In genomic region chr12:26532823-26533640, GRCm38 (mm10) we compare ENCODE assay signal across 8 mouse cellular contexts.
DNase-seq lines count a peak whose midpoint lies in the region; ATAC-seq and TF ChIP-seq lines count a peak whose summit lies in the region.

No protein-coding gene starts in this region.

- no peaks in the 10 kb centered on the region for H3K79me2 ChIP-seq in liver, adult 2 months (ENCODE audit: control insufficient read depth, insufficient read depth, low read length)

- TF ChIP-seq CTCF in liver, adult 2 months (IDR thresholded peaks at IDR 0.05; ENCODE audit: low read depth, low read length), result peak; percentile 97
- TF ChIP-seq CTCF in stomach, postnatal 0 days (IDR thresholded peaks at IDR 0.05; ENCODE audit: low read depth), result peak; percentile 98

- H3K9ac ChIP-seq in embryonic facial prominence, embryonic 12.5 days, result no peak overlapping the region
- no peak overlapping the region for H3K9ac ChIP-seq in kidney, embryonic 16.5 days (replicated peaks; ENCODE audit: low read length)
- no peak overlapping the region for H3K9ac ChIP-seq in liver, adult 2 months (ENCODE audit: low read depth, low read length)
- peak overlapping the region; percentile 58 for H3K9ac ChIP-seq in neural tube, embryonic 13.5 days
- no peak overlapping the region for H3K9ac ChIP-seq in stomach, postnatal 0 days (ENCODE audit: low read length)

- peak overlapping the region; percentile 29 for H3K4me2 ChIP-seq in embryonic facial prominence, embryonic 12.5 days (replicated peaks)
- 0 out of 2 replicates have a peak overlapping the region, but pooled peaks have one; percentile 4 for H3K4me2 ChIP-seq in kidney, embryonic 16.5 days (replicated peaks; ENCODE audit: low read depth, low read length)
- H3K4me2 ChIP-seq in neural tube, embryonic 13.5 days, result peak overlapping the region; percentile 48
- H3K4me2 ChIP-seq in stomach, postnatal 0 days (replicated peaks; ENCODE audit: low read depth), result peak overlapping the region; percentile 32; the same call in 1 of the 2 replicates

- WGBS in embryonic facial prominence, embryonic 12.5 days, result 17% methylated on average over 13 of the region's 13 CpGs
- WGBS in kidney, embryonic 16.5 days, result 29% methylated on average over 13 of the region's 13 CpGs
- WGBS in liver, adult 2 months, result 51% methylated on average over 13 of the region's 13 CpGs
- WGBS in neural tube, embryonic 13.5 days, result 27% methylated on average over 13 of the region's 13 CpGs
- WGBS in stomach, postnatal 0 days, result 28% methylated on average over 13 of the region's 13 CpGs

- peak; percentile 67 for ATAC-seq in embryonic facial prominence, embryonic 12.5 days (ENCODE audit: insufficient number of reproducible peaks, insufficient read depth, low FRiP score, low TSS enrichment)
- ATAC-seq in kidney, embryonic 16.5 days (ENCODE audit: low FRiP score, low TSS enrichment), result peak; percentile 82
- peak; percentile 85 for ATAC-seq in neural tube, embryonic 13.5 days (ENCODE audit: low read depth)
- ATAC-seq in stomach, postnatal 0 days (ENCODE audit: low FRiP score, low TSS enrichment), result peak; percentile 84

- peaks cover 24% of the 10 kb centered on the region; the same call in 1 of the 2 replicates for H3K4me1 ChIP-seq in embryonic facial prominence, embryonic 12.5 days
- H3K4me1 ChIP-seq in kidney, embryonic 16.5 days (ENCODE audit: insufficient read depth, low read length), result peaks cover 13% of the 10 kb centered on the region
- H3K4me1 ChIP-seq in liver, adult 2 months (ENCODE audit: control insufficient read depth, insufficient read depth, low read length), result no peaks in the 10 kb centered on the region
- peaks cover 40% of the 10 kb centered on the region for H3K4me1 ChIP-seq in neural tube, embryonic 13.5 days (replicated peaks)
- no peaks in the 10 kb centered on the region for H3K4me1 ChIP-seq in stomach, postnatal 0 days (replicated peaks; ENCODE audit: control insufficient read depth, insufficient read depth)

- no peaks in the 10 kb centered on the region for H3K9me3 ChIP-seq in embryonic facial prominence, embryonic 12.5 days
- H3K9me3 ChIP-seq in kidney, embryonic 16.5 days (ENCODE audit: low read length), result peaks cover 10% of the 10 kb centered on the region
- H3K9me3 ChIP-seq in neural tube, embryonic 13.5 days, result no peaks in the 10 kb centered on the region
- no peaks in the 10 kb centered on the region for H3K9me3 ChIP-seq in stomach, postnatal 0 days (ENCODE audit: control insufficient read depth, low read length)

- TF ChIP-seq POLR2A in liver, adult 2 months (IDR thresholded peaks at IDR 0.05; ENCODE audit: extremely low read depth, insufficient read depth, low read length), result no peak

- TF ChIP-seq EP300 in stomach, postnatal 0 days (optimal IDR thresholded peaks at IDR 0.05), result no peak

- no peaks in the 10 kb centered on the region for H3K36me3 ChIP-seq in embryonic facial prominence, embryonic 12.5 days
- H3K36me3 ChIP-seq in kidney, embryonic 16.5 days (ENCODE audit: insufficient read depth, low read length), result no peaks in the 10 kb centered on the region
- no peaks in the 10 kb centered on the region for H3K36me3 ChIP-seq in liver, adult 2 months (ENCODE audit: control insufficient read depth, insufficient read depth, low read length)
- no peaks in the 10 kb centered on the region for H3K36me3 ChIP-seq in neural tube, embryonic 13.5 days
- H3K36me3 ChIP-seq in stomach, postnatal 0 days (ENCODE audit: control insufficient read depth, insufficient read depth, low read length), result no peaks in the 10 kb centered on the region

- H3K27me3 ChIP-seq in embryonic facial prominence, embryonic 12.5 days, result no peaks in the 10 kb centered on the region
- no peaks in the 10 kb centered on the region for H3K27me3 ChIP-seq in kidney, embryonic 16.5 days (ENCODE audit: insufficient read depth, low read length)
- H3K27me3 ChIP-seq in liver, adult 2 months (ENCODE audit: control insufficient read depth, insufficient read depth, low read length), result no peaks in the 10 kb centered on the region
- H3K27me3 ChIP-seq in neural tube, embryonic 13.5 days, result no peaks in the 10 kb centered on the region
- no peaks in the 10 kb centered on the region for H3K27me3 ChIP-seq in stomach, postnatal 0 days (ENCODE audit: control insufficient read depth, insufficient read depth, low read length)

- peak overlapping the region; percentile 67 for H3K27ac ChIP-seq in embryonic facial prominence, embryonic 12.5 days
- H3K27ac ChIP-seq in kidney, embryonic 16.5 days (ENCODE audit: low read length), result no peak overlapping the region
- H3K27ac ChIP-seq in liver, adult 2 months (replicated peaks; ENCODE audit: insufficient read depth, low read depth, low read length), result no peak overlapping the region
- peak overlapping the region; percentile 96 for H3K27ac ChIP-seq in neural tube, embryonic 13.5 days (replicated peaks)
- H3K27ac ChIP-seq in stomach, postnatal 0 days (replicated peaks), result no peak overlapping the region

- peak; percentile 59 for DNase-seq in 416B (ENCODE audit: low read depth)
- peak; percentile 82 for DNase-seq in adrenal gland, postnatal 36 days
- DNase-seq in heart, adult 8-10 months (ENCODE audit: low spot score), result peak; percentile 49
- peak; percentile 26 for DNase-seq in liver, adult 2 months (ENCODE audit: extremely low read depth, low read depth, low spot score)
- peak; percentile 81 for DNase-seq in stomach, postnatal 0 days (ENCODE audit: low spot score)

- no peak overlapping the region for H3K4me3 ChIP-seq in embryonic facial prominence, embryonic 12.5 days
- H3K4me3 ChIP-seq in kidney, embryonic 16.5 days (ENCODE audit: low read length), result no peak overlapping the region
- no peak overlapping the region for H3K4me3 ChIP-seq in liver, adult 2 months (ENCODE audit: insufficient read depth, low read depth, low read length)
- H3K4me3 ChIP-seq in neural tube, embryonic 13.5 days, result 0 out of 2 replicates have a peak overlapping the region, but pooled peaks have one; percentile 5
- H3K4me3 ChIP-seq in stomach, postnatal 0 days (ENCODE audit: low read depth, low read length), result no peak overlapping the region

Comparison
In these comparisons a context has a peak if more than half of its experiments do, and no peak if none do; other contexts are left out.
1. DNase-seq: peak in every context shown above with its lines; median percentile 82 in adrenal gland, postnatal 36 days; 81 in stomach, postnatal 0 days; 59 in 416B; 49 in heart, adult 8-10 months; 26 in liver, adult 2 months.
2. H3K27ac ChIP-seq: peak in embryonic facial prominence, embryonic 12.5 days (single experiment) and neural tube, embryonic 13.5 days (single experiment); none in kidney, embryonic 16.5 days (single experiment), liver, adult 2 months (single experiment) and stomach, postnatal 0 days (single experiment).
3. Peak in every context shown above with its lines, with median percentiles within 50 percentile points of each other: ATAC-seq and H3K4me2 ChIP-seq.